Mouse (Mus musculus): ENCODE measurements at regions not wholly inside any gene's neighbourhood (a gene's known extent, or its start where the extent isn't known, plus 50 kb on each side); places are given as distances from the start of the nearest gene placed in this dataset.
A peak's percentile ranks its signal among the peaks of the same experiment; 100 is the strongest.

DNA sequence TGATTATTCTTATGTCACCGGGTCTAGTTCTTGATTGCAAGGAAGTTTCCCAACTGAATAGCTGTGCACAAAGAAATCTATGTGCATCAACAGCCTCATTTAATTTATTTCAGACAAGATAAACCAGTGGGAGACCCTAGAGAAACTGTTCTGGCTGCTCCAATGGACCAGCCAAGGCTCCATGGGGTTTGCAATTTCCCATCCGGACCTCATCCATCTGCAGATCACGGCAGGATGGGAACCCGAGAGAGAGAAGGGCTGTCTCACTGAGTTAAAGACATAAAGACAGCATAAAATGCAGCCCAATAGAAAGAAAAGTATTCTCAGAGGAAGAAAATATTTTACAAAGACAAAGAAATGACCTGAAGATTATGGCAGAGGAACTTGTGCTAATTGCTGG is 458.5 kb upstream of the Cdh10 start:
- no peak for DNase-seq (ENCODE audit: extremely low spot score, low read depth, low spot score)

- DNase-seq (ENCODE audit: extremely low spot score, low read depth, low spot score), result no peak
Measured at GRCm38 (mm10) chr15:18399724-18400123, 419.0 kb upstream of the Cdh10 start.

DNA sequence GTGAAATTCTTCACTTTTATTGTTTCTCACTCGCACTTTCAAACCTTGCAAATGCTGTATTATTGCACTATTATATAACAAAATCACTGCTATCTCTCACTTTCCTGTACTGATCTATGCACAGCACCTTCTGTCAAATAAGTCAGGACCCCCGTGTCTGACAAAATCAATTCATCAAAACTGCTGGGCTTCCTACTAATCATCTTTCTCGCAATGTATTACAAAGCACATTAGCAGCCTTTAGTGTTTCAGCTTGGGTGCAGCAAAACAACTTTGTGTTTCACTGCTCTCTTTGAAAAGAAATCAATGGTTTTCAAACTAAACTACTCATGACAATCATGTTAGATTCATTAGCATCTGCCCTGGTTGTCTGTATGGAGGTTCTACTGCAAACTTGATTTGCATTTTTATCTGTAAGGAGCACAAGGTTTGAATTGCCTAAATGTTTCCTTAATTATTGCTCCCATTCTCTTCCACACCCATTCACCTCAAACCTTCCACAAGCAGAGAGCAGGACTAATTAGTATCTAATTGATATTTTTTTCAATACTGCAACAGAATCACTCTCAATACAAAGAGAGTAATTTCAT is 418.4 kb upstream of the Cdh10 start:
- DNase-seq (ENCODE audit: extremely low spot score, low read depth, low spot score), result no peak

DNA sequence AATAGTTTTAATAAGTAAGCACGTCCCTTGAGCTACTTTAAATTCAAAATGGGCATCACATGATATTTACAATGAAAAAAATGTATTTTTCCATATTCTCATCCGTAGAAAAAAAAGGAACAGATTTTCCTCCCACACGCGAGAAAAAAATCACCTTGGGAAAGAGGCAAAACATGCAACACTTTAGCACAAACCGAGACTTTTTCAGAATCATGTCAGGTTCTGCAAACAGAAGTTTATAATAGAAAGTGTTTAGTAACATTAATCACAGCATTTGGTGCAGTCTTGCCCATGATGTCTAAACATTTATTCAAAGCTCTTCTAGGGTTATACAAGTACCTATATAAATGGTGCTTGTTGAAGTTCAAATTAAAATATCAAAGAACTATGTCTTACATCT is 386.0 kb upstream of the Cdh10 start:
- DNase-seq (ENCODE audit: extremely low spot score, low read depth, low spot score), result no peak

GRCm38 (mm10) chr15:18453801-18454200 is 364.9 kb upstream of the Cdh10 start:
- no peak for DNase-seq (ENCODE audit: extremely low spot score, low read depth, low spot score)

DNA sequence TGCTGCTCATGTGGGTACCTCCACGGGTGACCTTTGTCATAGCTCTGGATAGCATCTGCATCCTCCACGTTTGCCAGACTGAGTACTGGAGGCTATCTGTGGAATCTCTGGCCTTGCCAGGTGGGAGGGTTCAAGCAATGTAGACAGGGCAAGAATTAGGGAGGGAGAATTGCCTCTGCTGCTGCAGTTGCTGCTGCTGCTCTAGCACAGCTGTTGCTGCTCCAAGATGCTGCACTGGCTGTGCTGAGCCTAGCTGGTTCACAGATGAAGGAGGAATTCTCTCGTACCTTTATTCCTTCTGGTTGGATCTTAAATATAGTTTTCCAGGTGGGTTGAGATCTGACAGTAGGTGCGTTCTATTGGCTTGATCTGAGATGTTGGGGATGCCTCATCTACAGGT is 336.4 kb upstream of the Cdh10 start:
- DNase-seq (ENCODE audit: extremely low spot score, low read depth, low spot score), result no peak

- DNase-seq (ENCODE audit: extremely low spot score, low read depth, low spot score), result no peak
Measured at GRCm38 (mm10) chr15:18511606-18512005, 307.1 kb upstream of the Cdh10 start.

GRCm38 (mm10) chr15:18517701-18518100 is 301.0 kb upstream of the Cdh10 start:
- no peak for DNase-seq (ENCODE audit: extremely low spot score, low read depth, low spot score)

DNA sequence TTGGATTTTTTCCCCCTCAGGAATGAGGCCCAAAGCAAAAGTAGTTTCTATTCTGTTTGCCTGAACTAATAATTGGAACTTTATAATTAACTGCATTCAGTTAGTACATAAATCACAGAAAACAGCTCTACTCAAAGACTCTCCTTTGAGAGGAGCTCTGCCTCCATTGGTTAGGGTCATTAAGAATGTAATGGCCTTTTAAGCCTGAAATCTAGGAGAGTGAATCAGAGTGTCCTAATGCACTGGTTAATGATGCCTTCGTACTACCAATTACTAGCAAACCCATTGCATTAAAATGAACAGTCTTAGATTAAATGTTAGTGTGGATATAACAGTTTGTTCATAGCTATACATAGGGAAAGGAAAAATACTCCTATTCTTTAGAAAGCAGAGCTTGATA is 262.3 kb upstream of the Cdh10 start:
- peak; percentile 28 for DNase-seq (ENCODE audit: extremely low spot score, low read depth, low spot score)

Measured in hindlimb bud, embryonic 11.5 days (tissue).